Mouse (Mus musculus) lung, adult 18-20 months (tissue): ENCODE data around the gene Cnnm1.

Source experiments
- DNase-seq, 2 experiments: peaks; one replicate each; pipeline ENCODE4 v3.0.0; 2022; ENCODE audit warnings: mixed read lengths in 2 of 2

The Cnnm1 gene

GRCm38 (mm10) chr19:43546337-43547117 lies 106.3 kb downstream of the Cnnm1 start:
- DNase-seq: no peak
